Mouse (Mus musculus): Measurements from ENCODE around the gene Mgat3. TPM values are rescaled to one million over a fixed set of nuclear protein-coding genes. Genes with fewer than 3 reads are reported as not detected.

Mgat3 gene
- polyA plus RNA-seq, 2 experiments = 0.33 to 0.95 TPM

DNA sequence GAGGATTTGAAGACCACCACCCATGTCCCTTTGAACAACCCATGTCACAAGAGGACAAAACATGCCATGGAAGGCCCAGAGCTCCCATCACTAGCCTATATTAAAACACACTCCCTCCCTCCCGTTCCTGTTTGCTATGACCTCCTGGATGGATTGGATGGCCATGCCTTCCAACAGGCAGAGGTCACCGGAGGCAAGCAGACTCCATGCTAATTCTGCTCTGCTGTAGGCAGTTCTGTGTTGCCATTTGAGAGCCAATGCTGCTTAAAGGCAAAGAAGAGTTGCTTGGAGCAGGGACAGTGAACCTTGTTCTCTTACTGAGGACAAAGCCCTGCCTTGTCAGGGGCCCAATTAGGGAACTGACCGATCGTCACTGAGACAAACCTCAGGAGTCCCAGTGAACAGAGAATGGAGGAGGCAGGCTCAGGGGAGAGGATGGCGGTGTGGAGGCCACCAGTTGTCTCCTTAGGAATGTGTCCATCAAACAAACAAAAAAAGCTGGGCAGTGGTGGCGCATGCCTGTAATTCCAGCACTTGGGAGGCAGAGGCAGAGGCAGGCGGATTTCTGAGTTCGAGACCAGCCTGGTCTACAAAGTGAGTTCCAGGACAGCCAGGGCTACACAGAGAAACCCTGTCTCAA is 86.0 kb downstream of the Mgat3 start:
- DNase-seq (ENCODE audit: low read depth in 3 of 3, low spot score in 3 of 3) = no peak
- no peak for ATAC-seq (ENCODE audit: insufficient read depth)

GRCm38 (mm10) chr15:80260677-80261076 is 87.2 kb downstream of the Mgat3 start:
- Histone ChIP-seq H3K4me1 (replicated peaks; ENCODE audit: control insufficient read depth in 2 of 2, insufficient read depth in 2 of 2, low read length in 1 of 2) (peaks cover 35 to 43% of the 10 kb centered on the region in 2 experiments), H3K36me3 (replicated peaks; ENCODE audit: control insufficient read depth, insufficient read depth, low read depth) (peaks cover 36% of the 10 kb centered on the region), H3K4me3 (ENCODE audit: insufficient read depth in 1 of 2, low read depth in 2 of 2, low read length in 2 of 2) (no peak overlapping the region), H3K27me3 (ENCODE audit: control insufficient read depth, insufficient read depth, low read length) (no peaks in the 10 kb centered on the region), H3K27ac (no peak overlapping the region), H3K4me2 (ENCODE audit: low read depth) (no peak overlapping the region), H3K9me3 (ENCODE audit: control insufficient read depth, low read length) (no peaks in the 10 kb centered on the region), H3K9ac (replicated peaks) (no peak overlapping the region)
- WGBS (ENCODE audit: insufficient replicate concordance) = 6% methylated on average over 3 of the region's 3 CpGs
- TF ChIP-seq EP300 (IDR thresholded peaks at IDR 0.05; ENCODE audit: low read depth) = no peak
- TF ChIP-seq CTCF (IDR thresholded peaks at IDR 0.05; ENCODE audit: low read depth) = peak; percentile 99
- peak; percentile 61 to 69 (median 61) for DNase-seq (ENCODE audit: low read depth in 3 of 3, low spot score in 3 of 3)
- no peak for ATAC-seq (ENCODE audit: insufficient read depth)

More for the DNA sequence above, 86.0 kb downstream of the Mgat3 start:
- 88% methylated on average over 8 of the region's 8 CpGs for WGBS (ENCODE audit: insufficient replicate concordance)
- TF ChIP-seq CTCF (IDR thresholded peaks at IDR 0.05; ENCODE audit: low read depth) = no peak
- no peak for TF ChIP-seq EP300 (IDR thresholded peaks at IDR 0.05; ENCODE audit: low read depth)
- H3K36me3 ChIP-seq (replicated peaks; ENCODE audit: control insufficient read depth, insufficient read depth, low read depth) = peaks cover 36% of the 10 kb centered on the region
- H3K4me3 ChIP-seq (ENCODE audit: insufficient read depth in 1 of 2, low read depth in 2 of 2, low read length in 2 of 2) = no peak overlapping the region
- H3K4me2 ChIP-seq (ENCODE audit: low read depth) = peak overlapping the region; percentile 90
- peak overlapping the region; percentile 97 for H3K27ac ChIP-seq
- H3K4me1 ChIP-seq (replicated peaks; ENCODE audit: control insufficient read depth in 2 of 2, insufficient read depth in 2 of 2, low read length in 1 of 2) = peaks cover 33 to 42% of the 10 kb centered on the region in 2 experiments
- H3K27me3 ChIP-seq (ENCODE audit: control insufficient read depth, insufficient read depth, low read length) = no peaks in the 10 kb centered on the region
- no peaks in the 10 kb centered on the region for H3K9me3 ChIP-seq (ENCODE audit: control insufficient read depth, low read length)
- H3K9ac ChIP-seq (replicated peaks) = peak overlapping the region; percentile 68

DNA sequence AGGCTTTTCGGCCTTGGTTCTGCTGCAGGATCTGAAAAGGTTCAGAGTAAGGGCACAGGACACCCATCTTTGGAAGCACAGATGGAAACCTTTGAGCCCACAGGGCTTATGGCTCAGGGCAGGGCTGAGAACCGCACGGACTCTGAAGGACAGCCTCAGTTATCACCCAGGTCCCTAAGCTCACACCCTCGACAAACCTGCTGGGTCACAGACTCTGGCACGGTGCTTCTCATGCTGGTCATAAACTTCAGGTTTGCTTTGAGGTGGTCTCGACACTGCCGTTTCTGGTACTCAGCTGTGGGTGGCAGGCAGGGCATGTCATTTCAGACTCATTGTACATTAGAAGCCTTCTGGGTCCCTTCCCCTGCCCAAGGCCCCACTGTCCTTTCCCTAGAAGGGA is 87.6 kb downstream of the Mgat3 start:
- Histone ChIP-seq H3K4me2 (ENCODE audit: low read depth) (no peak overlapping the region), H3K27me3 (ENCODE audit: control insufficient read depth, insufficient read depth, low read length) (no peaks in the 10 kb centered on the region), H3K4me3 (ENCODE audit: insufficient read depth in 1 of 2, low read depth in 2 of 2, low read length in 2 of 2) (no peak overlapping the region), H3K9ac (replicated peaks) (no peak overlapping the region), H3K27ac (no peak overlapping the region), H3K9me3 (ENCODE audit: control insufficient read depth, low read length) (no peaks in the 10 kb centered on the region), H3K36me3 (replicated peaks; ENCODE audit: control insufficient read depth, insufficient read depth, low read depth) (peaks cover 34% of the 10 kb centered on the region), H3K4me1 (replicated peaks; ENCODE audit: control insufficient read depth in 2 of 2, insufficient read depth in 2 of 2, low read length in 1 of 2) (peaks cover 35 to 43% of the 10 kb centered on the region in 2 experiments)
- no peak for ATAC-seq (ENCODE audit: insufficient read depth)
- no peak for TF ChIP-seq CTCF (IDR thresholded peaks at IDR 0.05; ENCODE audit: low read depth)
- no peak for TF ChIP-seq EP300 (IDR thresholded peaks at IDR 0.05; ENCODE audit: low read depth)
- DNase-seq (ENCODE audit: low read depth in 3 of 3, low spot score in 3 of 3) = no peak
- 70% methylated on average over 7 of the region's 7 CpGs for WGBS (ENCODE audit: insufficient replicate concordance)

- H3K27ac ChIP-seq = peak within 1 kb of the TSS; percentile 20
- H3K4me3 ChIP-seq (ENCODE audit: insufficient read depth in 1 of 2, low read depth in 2 of 2, low read length in 2 of 2) = peak within 1 kb of the TSS; percentile 88
- H3K4me1 ChIP-seq (replicated peaks; ENCODE audit: control insufficient read depth in 2 of 2, insufficient read depth in 2 of 2, low read length in 1 of 2) = peaks cover 13 to 19% of the 10 kb centered on the region in 2 experiments
- peak within 1 kb of the TSS; percentile 89 for H3K9ac ChIP-seq (replicated peaks)
- no peaks in the 10 kb centered on the region for H3K27me3 ChIP-seq (ENCODE audit: control insufficient read depth, insufficient read depth, low read length)
- peak; percentile 90 to 92 (median 90) for DNase-seq (ENCODE audit: low read depth in 3 of 3, low spot score in 3 of 3)
- peak within 1 kb of the TSS; percentile 93 for H3K4me2 ChIP-seq (ENCODE audit: low read depth)
- no peaks in the 10 kb centered on the region for H3K9me3 ChIP-seq (ENCODE audit: control insufficient read depth, low read length)
- peak; percentile 24; the same call in 1 of the 2 replicates for TF ChIP-seq CTCF (IDR thresholded peaks at IDR 0.05; ENCODE audit: low read depth)
- TF ChIP-seq EP300 (IDR thresholded peaks at IDR 0.05; ENCODE audit: low read depth) = no peak
- WGBS (ENCODE audit: insufficient replicate concordance) = under 1% methylated on average over 66 of the region's 66 CpGs
- H3K36me3 ChIP-seq (replicated peaks; ENCODE audit: control insufficient read depth, insufficient read depth, low read depth) = peaks cover 9% of the 10 kb centered on the region
- peak; percentile 89 for ATAC-seq (ENCODE audit: insufficient read depth)
Measured at GRCm38 (mm10) chr15:80263610-80264575, 90.4 kb downstream of the Mgat3 start, which contains the start of gene Rps19bp1. Gene Rps19bp1, minus strand, starts transcription at chr15:80264315.

Other genes with a start within 250 kb of the Mgat3 start
- gene Cbx7, start 202.6 kb upstream of the Mgat3 start, polyA plus RNA-seq (2012; rRNA removed) = 2.5 and 2.6 TPM in 2 replicates
- gene Cbx7, start 202.6 kb upstream of the Mgat3 start, polyA plus RNA-seq (2014; fragmentation: Nextera tagmentation; extraction: Ambion mirVana) = 0.62 and 1.3 TPM in 2 replicates
- 1.5 and 1.7 TPM in 2 replicates for gene Pdgfb, start 158.7 kb upstream of the Mgat3 start, polyA plus RNA-seq (2012; rRNA removed)
- 0.71 and 0.92 TPM in 2 replicates for gene Pdgfb, start 158.7 kb upstream of the Mgat3 start, polyA plus RNA-seq (2014; fragmentation: Nextera tagmentation; extraction: Ambion mirVana)
- 10.4 and 12.0 TPM in 2 replicates for gene Syngr1, start 82.4 kb upstream of the Mgat3 start, polyA plus RNA-seq (2012; rRNA removed)
- 14.4 and 17.3 TPM in 2 replicates for gene Syngr1, start 82.4 kb upstream of the Mgat3 start, polyA plus RNA-seq (2014; fragmentation: Nextera tagmentation; extraction: Ambion mirVana)
- 530 and 765 TPM in 2 replicates for gene Rpl3, start 81.9 kb upstream of the Mgat3 start, polyA plus RNA-seq (2012; rRNA removed)
- 774 and 804 TPM in 2 replicates for gene Rpl3, start 81.9 kb upstream of the Mgat3 start, polyA plus RNA-seq (2014; fragmentation: Nextera tagmentation; extraction: Ambion mirVana)
- gene Tab1, start 40.6 kb upstream of the Mgat3 start, polyA plus RNA-seq (2012; rRNA removed) = 11.2 and 11.9 TPM in 2 replicates
- gene Tab1, start 40.6 kb upstream of the Mgat3 start, polyA plus RNA-seq (2014; fragmentation: Nextera tagmentation; extraction: Ambion mirVana) = 9.4 and 10.8 TPM in 2 replicates
- gene Mief1, start 60.3 kb downstream of the Mgat3 start, polyA plus RNA-seq (2012; rRNA removed) = 4.3 and 4.8 TPM in 2 replicates
- 13.3 and 14.5 TPM in 2 replicates for gene Mief1, start 60.3 kb downstream of the Mgat3 start, polyA plus RNA-seq (2014; fragmentation: Nextera tagmentation; extraction: Ambion mirVana)
- gene AC140267.1, start 62.1 kb downstream of the Mgat3 start, polyA plus RNA-seq (2012; rRNA removed) = not detected in 2 replicates
- gene AC140267.1, start 62.1 kb downstream of the Mgat3 start, polyA plus RNA-seq (2014; fragmentation: Nextera tagmentation; extraction: Ambion mirVana) = not detected in 2 replicates
- 146 and 246 TPM in 2 replicates for gene Atf4, start 81.5 kb downstream of the Mgat3 start, polyA plus RNA-seq (2012; rRNA removed)
- 108 and 129 TPM in 2 replicates for gene Atf4, start 81.5 kb downstream of the Mgat3 start, polyA plus RNA-seq (2014; fragmentation: Nextera tagmentation; extraction: Ambion mirVana)
- gene Rps19bp1, start 90.6 kb downstream of the Mgat3 start, polyA plus RNA-seq (2012; rRNA removed) = 16.2 and 25.6 TPM in 2 replicates
- 30.0 and 32.9 TPM in 2 replicates for gene Rps19bp1, start 90.6 kb downstream of the Mgat3 start, polyA plus RNA-seq (2014; fragmentation: Nextera tagmentation; extraction: Ambion mirVana)
- 0.01 and 0.02 TPM in 2 replicates for gene Cacna1i, start 113.5 kb downstream of the Mgat3 start, polyA plus RNA-seq (2012; rRNA removed)
- 0.01 TPM in 1 of 2 replicates, not detected in the other for gene Cacna1i, start 113.5 kb downstream of the Mgat3 start, polyA plus RNA-seq (2014; fragmentation: Nextera tagmentation; extraction: Ambion mirVana)